In genomic region chr14:73947316-73947715, GRCm38 (mm10) we compare ENCODE assay signal across 22 mouse cellular contexts.
DNase-seq lines count a peak whose midpoint lies in the region; ATAC-seq and TF ChIP-seq lines count a peak whose summit lies in the region.
"Had no signal": no experiment of that assay in that cellular context is flagged by ENCODE, and none has a peak within 500 bp of the region (broad histone marks: within the 10 kb centered on the region; RNA-seq: fewer than 3 reads in every experiment).

No protein-coding gene starts in this region.

- H3K9ac ChIP-seq in kidney, embryonic 14.5 days (ENCODE audit: low read depth, low read length): no peak overlapping the region
- no peak overlapping the region for H3K9ac ChIP-seq in kidney, embryonic 15.5 days
- no peak overlapping the region for H3K9ac ChIP-seq in kidney, embryonic 16.5 days (replicated peaks; ENCODE audit: low read length)
- no peak overlapping the region for H3K9ac ChIP-seq in kidney, postnatal 0 days (ENCODE audit: low read depth, low read length)

- WGBS in kidney, embryonic 14.5 days: 26% methylated on average over 2 of the region's 2 CpGs
- WGBS in kidney, embryonic 15.5 days: 17% methylated on average over 2 of the region's 2 CpGs
- 25% methylated on average over 2 of the region's 2 CpGs for WGBS in kidney, embryonic 16.5 days
- WGBS in kidney, adult 2 months: 25% methylated on average over 2 of the region's 2 CpGs
- WGBS in kidney, postnatal 0 days: 19% methylated on average over 2 of the region's 2 CpGs

- H3K9me3 ChIP-seq in kidney, embryonic 14.5 days (ENCODE audit: control insufficient read depth, low read length): no peaks in the 10 kb centered on the region
- no peaks in the 10 kb centered on the region for H3K9me3 ChIP-seq in kidney, embryonic 15.5 days (replicated peaks)
- H3K9me3 ChIP-seq in kidney, embryonic 16.5 days (ENCODE audit: low read length): no peaks in the 10 kb centered on the region
- no peaks in the 10 kb centered on the region for H3K9me3 ChIP-seq in kidney, postnatal 0 days (replicated peaks; ENCODE audit: low read length)
- H3K9me3 ChIP-seq: G1E had no signal

- TF ChIP-seq CTCF in kidney, adult 2 months (conservative IDR thresholded peaks at IDR 0.05; ENCODE audit: insufficient read depth, insufficient read length, low read depth, low read length): no peak
- no peak for TF ChIP-seq CTCF in kidney, postnatal 0 days (IDR thresholded peaks at IDR 0.05; ENCODE audit: low read depth)

- H3K4me2 ChIP-seq in kidney, embryonic 14.5 days (replicated peaks; ENCODE audit: low read depth, low read length): no peak overlapping the region
- H3K4me2 ChIP-seq in kidney, embryonic 15.5 days: no peak overlapping the region
- no peak overlapping the region for H3K4me2 ChIP-seq in kidney, embryonic 16.5 days (replicated peaks; ENCODE audit: low read depth, low read length)
- H3K4me2 ChIP-seq in kidney, postnatal 0 days (ENCODE audit: low read length): no peak overlapping the region

- no peaks in the 10 kb centered on the region for H3K36me3 ChIP-seq in kidney, embryonic 14.5 days (ENCODE audit: control insufficient read depth, insufficient read depth, low read length)
- H3K36me3 ChIP-seq in kidney, embryonic 15.5 days: no peaks in the 10 kb centered on the region
- no peaks in the 10 kb centered on the region for H3K36me3 ChIP-seq in kidney, embryonic 16.5 days (ENCODE audit: insufficient read depth, low read length)
- no peaks in the 10 kb centered on the region for H3K36me3 ChIP-seq in kidney, adult 2 months (ENCODE audit: control insufficient read depth, insufficient read depth, low read length)
- H3K36me3 ChIP-seq in kidney, postnatal 0 days (ENCODE audit: insufficient read depth, low read length): no peaks in the 10 kb centered on the region
- H3K36me3 ChIP-seq: G1E had no signal

- H3K27ac ChIP-seq in kidney, embryonic 14.5 days (ENCODE audit: low read depth, low read length): no peak overlapping the region
- H3K27ac ChIP-seq in kidney, embryonic 15.5 days: no peak overlapping the region
- H3K27ac ChIP-seq in kidney, embryonic 16.5 days (ENCODE audit: low read length): no peak overlapping the region
- no peak overlapping the region for H3K27ac ChIP-seq in kidney, adult 2 months (ENCODE audit: insufficient read depth, low read depth, low read length)
- no peak overlapping the region for H3K27ac ChIP-seq in kidney, postnatal 0 days

- no peak for TF ChIP-seq POLR2A in kidney, adult 2 months (IDR thresholded peaks at IDR 0.05; ENCODE audit: low read depth, low read length)

- ATAC-seq in kidney, embryonic 14.5 days (ENCODE audit: low FRiP score, low TSS enrichment): peak; percentile 75; the same call in 1 of the 2 replicates
- peak; percentile 71 for ATAC-seq in kidney, embryonic 15.5 days (replicated peaks; ENCODE audit: low FRiP score)
- peak; percentile 49; the same call in 1 of the 2 replicates for ATAC-seq in kidney, embryonic 16.5 days (ENCODE audit: low FRiP score, low TSS enrichment)
- no peak for ATAC-seq in kidney, postnatal 0 days (replicated peaks; ENCODE audit: low FRiP score, low read depth)
- ATAC-seq: activated CD4-positive, CD25-positive, alpha-beta regulatory T cell, adult 4 months; CD4-positive, CD25-positive, alpha-beta regulatory T cell, adult 4 months; Patski had no signal

- no peak for DNase-seq in kidney, adult 11 months
- no peak for DNase-seq in kidney, postnatal 4 days
- DNase-seq in kidney, adult 2 months: no peak
- DNase-seq in kidney, postnatal 0 days (ENCODE audit: low spot score): peak; percentile 84
- no peak for DNase-seq in kidney, adult 8-10 months
- DNase-seq: adrenal gland, adult 2 months; adrenal gland, adult 8-10 months; adrenal gland, postnatal 10 days; adrenal gland, postnatal 14 days; adrenal gland, postnatal 25 days; adrenal gland, postnatal 36 days; B cell, adult 2 months; cerebellum, adult 11 months; cerebellum, adult 11-12 months had no signal

- H3K4me1 ChIP-seq in kidney, embryonic 14.5 days (ENCODE audit: control insufficient read depth, insufficient read depth, low read length): no peaks in the 10 kb centered on the region
- H3K4me1 ChIP-seq in kidney, embryonic 15.5 days: no peaks in the 10 kb centered on the region
- H3K4me1 ChIP-seq in kidney, embryonic 16.5 days (ENCODE audit: insufficient read depth, low read length): no peaks in the 10 kb centered on the region
- no peaks in the 10 kb centered on the region for H3K4me1 ChIP-seq in kidney, adult 2 months (ENCODE audit: control insufficient read depth, insufficient read depth, low read length)
- H3K4me1 ChIP-seq in kidney, postnatal 0 days (replicated peaks; ENCODE audit: insufficient read depth, low read length): no peaks in the 10 kb centered on the region

- H3K27me3 ChIP-seq in kidney, embryonic 14.5 days (ENCODE audit: control insufficient read depth, insufficient read depth, low read length): no peaks in the 10 kb centered on the region
- H3K27me3 ChIP-seq in kidney, embryonic 15.5 days: no peaks in the 10 kb centered on the region
- no peaks in the 10 kb centered on the region for H3K27me3 ChIP-seq in kidney, embryonic 16.5 days (ENCODE audit: insufficient read depth, low read length)
- H3K27me3 ChIP-seq in kidney, adult 2 months (replicated peaks; ENCODE audit: control insufficient read depth, insufficient read depth, low read length): no peaks in the 10 kb centered on the region
- no peaks in the 10 kb centered on the region for H3K27me3 ChIP-seq in kidney, postnatal 0 days (ENCODE audit: insufficient read depth, low read length)
- H3K27me3 ChIP-seq: CH12.LX, Patski had no signal

- H3K4me3 ChIP-seq in kidney, embryonic 14.5 days (ENCODE audit: low read length): no peak overlapping the region
- H3K4me3 ChIP-seq in kidney, embryonic 15.5 days (replicated peaks): no peak overlapping the region
- H3K4me3 ChIP-seq in kidney, embryonic 16.5 days (ENCODE audit: low read length): no peak overlapping the region
- no peak overlapping the region for H3K4me3 ChIP-seq in kidney, adult 2 months (ENCODE audit: insufficient read depth, low read depth, low read length)
- H3K4me3 ChIP-seq in kidney, postnatal 0 days (replicated peaks; ENCODE audit: low read depth, low read length): no peak overlapping the region
